Mouse (Mus musculus) spleen, adult 2 months (tissue): ENCODE measurements around the gene Sirt5.

Experiments used
- CTCF ChIP-seq: fragments of 200-500 bp; IDR thresholded peaks from 2 replicates; pipeline ENCODE4 v1.5.1; 2011; ENCODE audit warnings: mild to moderate bottlenecking, inconsistent platforms; ENCODE audit not compliant: insufficient read depth, insufficient read length, insufficient replicate concordance; ENCODE audit errors: extremely low read depth
- POLR2A ChIP-seq: fragments of 200-500 bp; IDR thresholded peaks from 2 replicates; pipeline ENCODE4 v1.6.1; 2011; ENCODE audit warnings: low read depth, low read length, inconsistent platforms

- TF ChIP-seq CTCF: no peak
- TF ChIP-seq POLR2A: no peak
Observed at GRCm38 (mm10) chr13:43379989-43380388, 14.7 kb downstream of the Sirt5 start.
